Mouse (Mus musculus) lung, adult 2 months (tissue): ENCODE measurements around the gene Sh3kbp1.

ENCODE experiments used
- CTCF ChIP-seq: fragments of 200-500 bp; IDR thresholded peaks from 2 replicates; pipeline ENCODE4 v1.5.1; 2011; ENCODE audit warnings: mild to moderate bottlenecking, low read length, control low read depth; ENCODE audit not compliant: insufficient read depth
- POLR2A ChIP-seq: fragments of 200-500 bp; IDR thresholded peaks from 2 replicates; pipeline ENCODE4 v1.6.1; 2011; ENCODE audit warnings: low read depth, mild to moderate bottlenecking, control low read depth, low read length, borderline replicate concordance; ENCODE audit errors: extremely low read depth

- TF ChIP-seq POLR2A (no peak), CTCF (no peak)
Observed at GRCm38 (mm10) chrX:159837379-159837778, 210.3 kb downstream of the Sh3kbp1 start.
